Mouse (Mus musculus) liver, postnatal 0 days (tissue): ENCODE data around the gene Thbs1.

Source experiments
- CTCF ChIP-seq: sonication (generic); IDR thresholded peaks from 2 replicates; pipeline ENCODE4 v1.5.1; 2016; ENCODE audit warnings: antibody characterized with exemption, low read depth
- EP300 ChIP-seq: IDR thresholded peaks from 2 replicates; pipeline ENCODE4 v1.6.1; 2016; ENCODE audit warnings: antibody characterized with exemption, low read depth, mild to moderate bottlenecking

GRCm38 (mm10) chr2:118127516-118128288 is 16.0 kb downstream of the Thbs1 start:
- TF ChIP-seq CTCF: no peak
- TF ChIP-seq EP300: no peak
